Mouse (Mus musculus): ENCODE results near the gene Catsper2.

DNA sequence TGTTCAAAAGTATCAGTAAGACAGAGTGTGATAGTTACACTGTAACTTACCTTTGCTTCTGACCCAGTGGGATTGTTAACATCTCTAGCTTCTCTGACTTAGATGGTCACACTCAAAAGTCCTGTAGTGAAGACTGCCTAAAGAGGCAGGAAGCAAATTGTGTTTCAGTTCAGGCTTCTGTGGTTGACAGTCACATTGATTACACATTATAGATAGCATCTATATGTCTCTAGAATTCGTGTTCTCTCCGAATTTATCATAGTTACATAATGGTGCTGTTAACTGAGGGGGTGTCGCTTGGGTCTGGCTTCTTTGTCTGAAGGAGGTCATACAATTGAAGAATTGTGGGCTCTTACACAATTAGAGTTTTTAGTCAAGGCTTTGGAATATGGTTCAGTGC is 1.5 kb upstream of the Catsper2 start:
- TF ChIP-seq POLR2A (IDR thresholded peaks at IDR 0.05; ENCODE audit: borderline replicate concordance, extremely low read depth, low read depth, low read length) (no peak), CTCF (IDR thresholded peaks at IDR 0.05; ENCODE audit: insufficient read depth, low read length) (no peak)
